Mouse (Mus musculus) testis, adult 2 months (tissue): Measurements from ENCODE around the gene Rtp2. TPM values are rescaled to one million over a fixed set of nuclear protein-coding genes. Genes with fewer than 3 reads are reported as not detected.
"Not testable (repeated sequence)": the region's sequence is repeated elsewhere in the genome, so short reads cannot be mapped to it uniquely, and the experiment has no call there.

Experiments
- H3K27ac ChIP-seq: fragments of 200-500 bp; 2 replicates; pipeline ENCODE4 v1.5.1; 2012; ENCODE audit warnings: low read depth, low read length; ENCODE audit not compliant: control insufficient read depth, insufficient read depth
- H3K27me3 ChIP-seq: fragments of 200-500 bp; 2 replicates; pipeline ENCODE4 v1.6.1; 2012; ENCODE audit warnings: mild to moderate bottlenecking, low read length, moderate library complexity; ENCODE audit not compliant: control insufficient read depth, insufficient read depth
- H3K36me3 ChIP-seq: fragments of 200-500 bp; 2 replicates; pipeline ENCODE4 v1.6.1; 2012; ENCODE audit warnings: mild to moderate bottlenecking, low read length; ENCODE audit not compliant: control insufficient read depth, insufficient read depth
- H3K4me1 ChIP-seq: fragments of 200-500 bp; 2 replicates; pipeline ENCODE4 v1.6.1; 2012; ENCODE audit warnings: low read length; ENCODE audit not compliant: control insufficient read depth, insufficient read depth
- H3K4me3 ChIP-seq: fragments of 200-500 bp; 2 replicates; pipeline ENCODE4 v1.5.1; 2012; ENCODE audit warnings: low read depth, mild to moderate bottlenecking, low read length, moderate library complexity, mixed read lengths; ENCODE audit not compliant: control insufficient read depth
- CTCF ChIP-seq: fragments of 200-500 bp; IDR thresholded peaks from 2 replicates; pipeline ENCODE4 v1.5.1; 2012; ENCODE audit warnings: low read depth, mild to moderate bottlenecking, inconsistent platforms, low read length, moderate library complexity; ENCODE audit not compliant: control insufficient read depth, insufficient read depth, insufficient replicate concordance
- POLR2A ChIP-seq: fragments of 200-500 bp; IDR thresholded peaks from 2 replicates; pipeline ENCODE4 v1.6.1; 2012; ENCODE audit warnings: low read depth, mild to moderate bottlenecking, inconsistent platforms, low read length, moderate library complexity; ENCODE audit not compliant: control insufficient read depth
- polyA plus RNA-seq: library from polyadenylated mRNA; depleted of rRNA; stranded (reverse); fragments of >200 nt; gene quantifications from 2 replicates; pipeline ENCODE4 v1.2.3, GENCODE M21; 2012

The Rtp2 gene
- polyA plus RNA-seq, 1 experiment: 0.20 TPM

DNA sequence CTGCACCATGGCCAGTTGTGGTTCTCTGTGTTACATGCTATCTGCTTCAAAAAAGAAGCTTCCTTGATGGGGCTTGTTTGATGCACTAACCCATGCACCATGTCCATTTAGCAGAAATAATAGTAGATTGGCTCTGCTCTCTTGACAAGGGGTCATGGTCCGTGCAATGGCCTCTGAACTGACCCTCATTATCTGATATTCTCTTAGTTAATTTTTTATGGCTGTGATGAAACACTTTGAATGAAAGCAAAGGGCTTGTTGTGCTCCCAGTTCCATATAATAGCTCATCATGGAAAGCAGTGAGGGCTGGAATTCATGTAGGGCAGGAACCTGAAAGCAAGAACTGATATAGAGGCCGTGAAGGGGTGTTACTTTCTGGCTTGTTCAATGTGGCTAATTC, 12.8 kb downstream of the Rtp2 start:
- H3K27me3 ChIP-seq: no peaks in the 10 kb centered on the region
- H3K36me3 ChIP-seq: no peaks in the 10 kb centered on the region
- no peaks in the 10 kb centered on the region for H3K4me1 ChIP-seq
- no peak overlapping the region for H3K27ac ChIP-seq
- no peak overlapping the region for H3K4me3 ChIP-seq
- TF ChIP-seq POLR2A (no peak), CTCF (no peak)

GRCm38 (mm10) chr16:23913401-23913800, 18.8 kb downstream of the Rtp2 start:
- H3K36me3 ChIP-seq: no peaks in the 10 kb centered on the region
- H3K4me3 ChIP-seq: no peak overlapping the region
- TF ChIP-seq CTCF: no peak
- TF ChIP-seq POLR2A: no peak
- H3K27ac ChIP-seq: no peak overlapping the region
- H3K4me1 ChIP-seq: peaks cover 6% of the 10 kb centered on the region; the same call in 1 of the 2 replicates
- no peaks in the 10 kb centered on the region for H3K27me3 ChIP-seq

DNA sequence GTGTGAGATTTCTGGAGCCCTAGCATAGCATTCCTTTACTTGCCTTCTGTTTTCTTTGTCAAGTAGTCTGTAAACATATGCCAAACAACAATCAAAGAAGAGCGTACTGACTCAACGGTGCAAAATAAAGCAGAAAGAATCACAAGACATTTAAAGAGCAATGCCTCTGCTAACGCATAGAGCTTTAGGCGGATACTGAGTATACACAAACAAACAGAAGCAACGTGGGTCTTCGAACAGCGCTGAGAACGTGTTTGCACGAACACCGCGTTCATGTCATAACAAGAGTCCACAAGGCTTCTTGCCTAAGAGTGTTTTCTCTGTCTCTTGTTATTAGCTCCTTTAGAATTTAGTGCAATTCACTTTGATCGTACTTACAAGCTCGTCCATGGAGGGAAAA, 19.5 kb downstream of the Rtp2 start:
- Histone ChIP-seq H3K27me3 (no peaks in the 10 kb centered on the region), H3K36me3 (no peaks in the 10 kb centered on the region), H3K4me1 (peaks cover 6% of the 10 kb centered on the region; the same call in 1 of the 2 replicates), H3K27ac (no peak overlapping the region), H3K4me3 (no peak overlapping the region)
- TF ChIP-seq POLR2A: no peak
- no peak for TF ChIP-seq CTCF

DNA sequence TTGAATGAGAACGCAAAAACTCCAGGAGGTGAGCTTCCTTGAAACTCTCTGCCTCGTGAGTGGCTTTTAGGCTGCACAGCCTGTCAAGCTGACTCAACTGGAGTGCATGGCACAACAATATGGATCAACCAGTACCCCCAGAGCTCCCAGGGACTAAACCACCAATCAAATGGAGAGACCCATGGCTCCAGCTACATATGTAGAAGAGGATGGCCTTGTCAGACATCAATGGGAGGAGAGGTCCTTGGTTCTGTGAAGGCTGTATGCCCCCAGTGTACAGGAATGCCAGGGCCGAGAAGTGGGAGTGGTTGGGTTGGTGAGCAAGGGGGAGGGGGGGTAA, 23.2 kb downstream of the Rtp2 start:
- H3K27ac ChIP-seq: not testable (repeated sequence)

DNA sequence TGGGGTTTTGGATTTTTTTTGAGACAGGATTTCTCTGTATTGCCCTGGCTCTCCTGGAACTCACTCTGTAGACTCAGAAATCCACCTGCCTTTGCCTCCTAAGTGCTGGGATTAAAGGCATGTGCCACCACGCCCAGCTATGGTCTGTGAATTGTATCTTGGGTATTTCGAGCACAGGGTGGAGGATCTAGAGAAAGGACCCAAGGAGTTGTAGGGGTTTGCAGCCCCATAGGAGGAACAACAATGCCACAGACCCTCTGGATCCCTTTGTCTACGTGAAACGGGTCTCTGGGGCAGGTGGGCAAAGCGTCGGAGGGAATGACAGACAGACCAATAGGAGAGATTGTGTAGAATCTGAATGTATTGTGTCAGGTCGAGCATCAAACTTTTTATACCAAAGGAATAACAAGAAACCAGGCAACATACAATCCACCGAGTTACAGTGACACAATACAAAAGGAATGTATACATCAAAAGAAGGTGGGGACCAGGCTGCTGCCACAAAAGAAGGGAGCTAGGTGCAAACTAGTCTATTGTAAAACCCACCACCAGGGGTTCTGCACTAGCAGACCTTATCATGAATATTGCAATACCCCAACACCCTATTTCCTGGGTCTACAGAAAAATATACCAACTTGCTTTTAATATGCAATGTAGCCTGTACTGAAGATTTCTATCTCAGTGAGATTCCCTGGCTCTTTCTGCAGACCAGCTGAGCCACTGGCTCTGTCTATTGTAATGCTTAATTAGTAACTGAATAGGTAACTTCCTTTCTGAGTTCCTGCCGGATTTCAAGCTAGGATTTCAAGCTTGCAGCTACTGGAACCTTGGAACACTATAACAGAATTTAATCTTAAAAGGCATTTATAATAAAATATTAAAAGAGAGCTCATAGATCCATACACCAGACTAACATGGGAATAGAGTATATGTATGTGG, 23.8 kb downstream of the Rtp2 start:
- not testable (repeated sequence) for H3K4me1 ChIP-seq, H3K27me3 ChIP-seq, H3K4me3 ChIP-seq, H3K27ac ChIP-seq, H3K36me3 ChIP-seq

More for the DNA sequence above, 23.2 kb downstream of the Rtp2 start:
- not testable (repeated sequence) for H3K4me1 ChIP-seq, H3K4me3 ChIP-seq, H3K27me3 ChIP-seq, H3K36me3 ChIP-seq

DNA sequence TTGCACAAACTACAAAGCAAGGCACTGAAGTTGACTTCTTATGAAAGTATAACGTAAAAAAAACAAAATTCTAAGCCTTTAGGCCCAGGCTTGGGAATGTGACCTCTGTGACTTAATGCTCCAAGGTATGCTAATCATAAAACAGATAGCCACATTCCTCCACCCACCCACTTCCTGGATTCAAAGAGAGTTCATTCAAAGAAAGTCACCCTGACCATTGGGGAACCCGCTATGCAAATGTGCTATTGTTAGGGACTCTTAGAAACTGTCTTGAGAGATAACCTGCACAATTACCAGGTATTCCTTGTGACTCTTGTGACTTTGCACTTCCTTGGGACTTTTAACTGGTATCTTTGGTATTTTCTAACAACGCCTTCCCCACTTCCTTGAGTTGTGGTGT, 25.6 kb downstream of the Rtp2 start:
- H3K4me1 ChIP-seq, H3K27ac ChIP-seq, H3K4me3 ChIP-seq, H3K27me3 ChIP-seq, H3K36me3 ChIP-seq: not testable (repeated sequence)

DNA sequence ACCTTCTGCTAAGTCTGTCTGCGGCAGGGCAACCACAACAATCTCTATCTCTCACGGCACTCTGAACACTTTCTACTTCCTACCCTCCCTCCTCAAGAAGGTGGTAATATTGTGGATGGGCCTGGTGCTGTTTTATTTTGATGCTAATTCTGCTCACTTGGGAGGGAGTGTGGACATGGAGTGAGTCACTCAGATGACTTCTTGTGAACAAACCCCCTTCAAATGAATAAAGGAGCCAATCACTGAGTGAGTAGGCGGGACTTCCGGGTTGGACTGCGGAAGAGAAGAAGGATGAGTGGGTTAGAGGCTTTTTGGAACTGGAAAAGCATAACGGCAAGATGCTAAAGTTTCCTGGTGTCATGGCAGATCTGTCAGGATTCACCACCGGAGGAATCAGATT, 30.8 kb downstream of the Rtp2 start:
- Histone ChIP-seq H3K4me1 (peaks cover 8% of the 10 kb centered on the region), H3K27ac (no peak overlapping the region), H3K4me3 (peak overlapping the region; percentile 65; the same call in 1 of the 2 replicates), H3K27me3 (no peaks in the 10 kb centered on the region), H3K36me3 (no peaks in the 10 kb centered on the region)
- TF ChIP-seq CTCF (no peak), POLR2A (no peak)

DNA sequence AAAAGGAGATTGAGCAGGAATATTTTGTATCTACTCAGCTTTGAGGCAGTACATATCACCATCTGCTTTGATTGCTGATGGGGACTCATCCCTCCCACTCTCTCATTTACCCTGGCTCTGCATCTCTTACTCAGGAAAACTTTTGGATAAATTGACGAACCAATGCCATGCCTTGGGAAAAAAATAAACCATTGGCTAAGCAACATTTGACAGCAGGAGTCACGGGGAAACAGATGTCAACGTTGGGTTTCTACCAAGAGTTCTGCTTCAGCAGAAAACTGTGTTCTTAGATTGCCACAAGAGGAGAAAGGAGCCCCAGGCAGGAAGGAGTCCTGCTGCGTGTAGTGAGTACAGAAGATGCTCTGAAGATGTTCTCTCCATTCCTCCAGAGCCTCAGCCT, 32.1 kb downstream of the Rtp2 start:
- TF ChIP-seq CTCF (no peak), POLR2A (no peak)
- no peak overlapping the region for H3K4me3 ChIP-seq
- H3K36me3 ChIP-seq: no peaks in the 10 kb centered on the region
- H3K4me1 ChIP-seq: peaks cover 8% of the 10 kb centered on the region
- no peaks in the 10 kb centered on the region for H3K27me3 ChIP-seq
- H3K27ac ChIP-seq: no peak overlapping the region
